Mouse (Mus musculus) hindlimb bud, embryonic 11.5 days (tissue): ENCODE measurements around the gene Polr3f.

Source experiments
- DNase-seq: peaks from one replicate; pipeline ENCODE4 v3.0.0-alpha.2; 2012; ENCODE audit warnings: low read depth, low spot score; ENCODE audit errors: extremely low spot score

Polr3f gene

GRCm38 (mm10) chr2:144588723-144589122, 61.2 kb downstream of the Polr3f start:
- DNase-seq, result no peak
